25 mouse cellular contexts compared by ENCODE assay signal in the genomic region with DNA sequence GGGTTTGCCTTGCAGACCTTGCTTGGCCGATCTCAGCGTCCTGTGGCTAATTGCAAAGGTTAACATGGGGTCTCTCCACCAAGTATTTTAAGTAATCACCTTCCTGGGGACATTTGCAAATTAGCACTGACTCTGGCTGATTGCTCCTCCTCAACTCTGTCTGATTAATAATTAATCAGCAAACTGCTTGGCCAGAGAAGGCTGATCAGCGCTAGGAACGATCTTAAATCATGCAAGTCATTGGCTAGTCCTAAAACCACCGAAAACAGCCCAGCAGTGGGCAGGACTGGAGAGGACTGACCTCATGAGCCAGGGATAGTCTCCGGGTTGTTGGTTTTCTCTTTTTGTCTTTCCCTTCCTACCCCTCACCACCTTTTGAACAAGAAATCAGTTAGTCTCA. TPM values are rescaled to one million over a fixed set of nuclear protein-coding genes. Genes with fewer than 3 reads are reported as not detected.
DNase-seq lines count a peak whose midpoint lies in the region; ATAC-seq lines count a peak whose summit lies in the region.
"Had no signal": no experiment of that assay in that cellular context is flagged by ENCODE, and none has a peak within 500 bp of the region (broad histone marks: within the 10 kb centered on the region; RNA-seq: fewer than 3 reads in every experiment).

No protein-coding gene starts in this region.

- no peak overlapping the region for H3K4me3 ChIP-seq in midbrain, embryonic 11.5 days (ENCODE audit: low read depth, low read length)
- no peak overlapping the region for H3K4me3 ChIP-seq in midbrain, embryonic 14.5 days (replicated peaks; ENCODE audit: low read depth, low read length)
- H3K4me3 ChIP-seq in kidney, embryonic 14.5 days (ENCODE audit: low read length): no peak overlapping the region
- H3K4me3 ChIP-seq: embryonic facial prominence, embryonic 10.5 days; erythroblast, embryonic 14.5 days; forebrain, embryonic 10.5 days; gastrocnemius, adult 2 months; heart, embryonic 13.5 days; hindbrain, embryonic 12.5 days had no signal

- ATAC-seq in midbrain, embryonic 11.5 days (ENCODE audit: low FRiP score): no peak
- ATAC-seq in midbrain, embryonic 14.5 days (ENCODE audit: low FRiP score, low TSS enrichment): no peak
- ATAC-seq in kidney, embryonic 14.5 days (ENCODE audit: low FRiP score, low TSS enrichment): peak; percentile 43; the same call in 1 of the 2 replicates
- ATAC-seq: forebrain, embryonic 14.5 days; hindbrain, postnatal 0 days had no signal

- no peak overlapping the region for H3K4me2 ChIP-seq in midbrain, embryonic 11.5 days
- H3K4me2 ChIP-seq in midbrain, embryonic 14.5 days (ENCODE audit: low read length): no peak overlapping the region
- H3K4me2 ChIP-seq in kidney, embryonic 14.5 days (replicated peaks; ENCODE audit: low read depth, low read length): no peak overlapping the region
- H3K4me2 ChIP-seq: heart, embryonic 13.5 days; hindbrain, embryonic 12.5 days had no signal

- H3K36me3 ChIP-seq in midbrain, embryonic 11.5 days (ENCODE audit: control insufficient read depth, insufficient read depth, low read length): no peaks in the 10 kb centered on the region
- H3K36me3 ChIP-seq in midbrain, embryonic 14.5 days (ENCODE audit: control insufficient read depth, insufficient read depth, low read length): no peaks in the 10 kb centered on the region
- no peaks in the 10 kb centered on the region for H3K36me3 ChIP-seq in kidney, embryonic 14.5 days (ENCODE audit: control insufficient read depth, insufficient read depth, low read length)
- H3K36me3 ChIP-seq: embryonic facial prominence, embryonic 10.5 days; forebrain, embryonic 10.5 days; heart, embryonic 13.5 days; hindbrain, embryonic 12.5 days had no signal

- H3K9me3 ChIP-seq in midbrain, embryonic 11.5 days (ENCODE audit: control insufficient read depth, low read length): no peaks in the 10 kb centered on the region
- no peaks in the 10 kb centered on the region for H3K9me3 ChIP-seq in midbrain, embryonic 14.5 days (ENCODE audit: control insufficient read depth, low read length)
- H3K9me3 ChIP-seq in kidney, embryonic 14.5 days (ENCODE audit: control insufficient read depth, low read length): no peaks in the 10 kb centered on the region
- H3K9me3 ChIP-seq: embryonic facial prominence, embryonic 10.5 days; forebrain, embryonic 10.5 days; heart, embryonic 13.5 days; hindbrain, embryonic 12.5 days had no signal

- no peaks in the 10 kb centered on the region for H3K27me3 ChIP-seq in midbrain, embryonic 11.5 days (ENCODE audit: control insufficient read depth, insufficient read depth, low read length)
- H3K27me3 ChIP-seq in midbrain, embryonic 14.5 days (ENCODE audit: control insufficient read depth, insufficient read depth, low read length): no peaks in the 10 kb centered on the region
- H3K27me3 ChIP-seq in kidney, embryonic 14.5 days (ENCODE audit: control insufficient read depth, insufficient read depth, low read length): no peaks in the 10 kb centered on the region

- no peak overlapping the region for H3K27ac ChIP-seq in midbrain, embryonic 11.5 days (ENCODE audit: low read depth, low read length)
- H3K27ac ChIP-seq in midbrain, embryonic 14.5 days (replicated peaks; ENCODE audit: low read depth, low read length): no peak overlapping the region
- no peak overlapping the region for H3K27ac ChIP-seq in kidney, embryonic 14.5 days (ENCODE audit: low read depth, low read length)
- H3K27ac ChIP-seq: embryonic facial prominence, embryonic 10.5 days; forebrain, embryonic 10.5 days; gastrocnemius, adult 2 months; heart, embryonic 13.5 days; hindbrain, embryonic 12.5 days; hindbrain, postnatal 0 days had no signal

- H3K9ac ChIP-seq in midbrain, embryonic 11.5 days (ENCODE audit: low read length): no peak overlapping the region
- H3K9ac ChIP-seq in midbrain, embryonic 14.5 days (replicated peaks; ENCODE audit: low read length): no peak overlapping the region
- H3K9ac ChIP-seq in kidney, embryonic 14.5 days (ENCODE audit: low read depth, low read length): no peak overlapping the region
- H3K9ac ChIP-seq: heart, embryonic 13.5 days; hindbrain, embryonic 12.5 days had no signal

- peaks cover 5% of the 10 kb centered on the region; the same call in 1 of the 2 replicates for H3K4me1 ChIP-seq in midbrain, embryonic 11.5 days (ENCODE audit: control insufficient read depth, insufficient read depth, low read length)
- H3K4me1 ChIP-seq in midbrain, embryonic 14.5 days (ENCODE audit: control insufficient read depth, insufficient read depth, low read length): peaks cover 18% of the 10 kb centered on the region
- H3K4me1 ChIP-seq in kidney, embryonic 14.5 days (ENCODE audit: control insufficient read depth, insufficient read depth, low read length): 0 out of 2 replicates have a peak, but pooled peaks cover 4% of the 10 kb centered on the region

- WGBS in midbrain, embryonic 11.5 days: 71% methylated on average over 6 of the region's 6 CpGs
- 57% methylated on average over 6 of the region's 6 CpGs for WGBS in midbrain, embryonic 14.5 days
- 44% methylated on average over 6 of the region's 6 CpGs for WGBS in kidney, embryonic 14.5 days

- DNase-seq in midbrain, embryonic 11.5 days (ENCODE audit: low spot score, missing footprints): peak; percentile 19
- DNase-seq in midbrain, embryonic 14.5 days: no peak
- DNase-seq in kidney, postnatal 14 days: peak; percentile 17
- no peak for DNase-seq in embryo, embryonic 9.5 days (ENCODE audit: extremely low spot score)
- no peak for DNase-seq in embryo, embryonic 10 days (ENCODE audit: low spot score)
- no peak for DNase-seq in left cerebral cortex, adult 11 months (ENCODE audit: low spot score)
- DNase-seq: adrenal gland, adult 2 months; adrenal gland, postnatal 25 days; cerebellum, adult 8-10 months; cerebellum, postnatal 25 days; gastrocnemius, adult 2 months; gastrocnemius, postnatal 36 days; heart, adult 11 months; heart, postnatal 36 days had no signal

RNA-seq across cellular contexts. Expression of a gene that starts 36.3 kb away (rescaled TPM):
- not detected in 2 replicates for polyA plus RNA-seq in midbrain, embryonic 11.5 days (2014; fragmentation: Nextera tagmentation; extraction: Ambion mirVana)
- polyA plus RNA-seq in midbrain, embryonic 14.5 days (2014; fragmentation: Nextera tagmentation; extraction: Ambion mirVana): 0.31 TPM in 1 of 2 replicates, not detected in the other
- polyA plus RNA-seq in kidney, embryonic 14.5 days (2014; fragmentation: Nextera tagmentation; extraction: Ambion mirVana): not detected in 2 replicates
- polyA plus RNA-seq: adrenal gland, adult 2 months; cortical plate, adult 2 months; embryonic facial prominence, embryonic 10.5 days; embryonic facial prominence, embryonic 14.5 days; erythroblast, embryonic 14.5 days; forebrain, embryonic 10.5 days; forebrain, embryonic 14.5 days; heart, embryonic 13.5 days; heart, postnatal 0 days; hindbrain, embryonic 12.5 days; hindbrain, postnatal 0 days had no signal

Comparison
In these comparisons a context has a peak if more than half of its experiments do, and no peak if none do; other contexts are left out.
1. DNase-seq: peak in midbrain, embryonic 11.5 days (single experiment) and kidney, postnatal 14 days (single experiment); none in midbrain, embryonic 14.5 days (single experiment), embryo, embryonic 9.5 days (single experiment), embryo, embryonic 10 days (single experiment) and left cerebral cortex, adult 11 months (single experiment).